Mouse (Mus musculus) adrenal gland, adult (tissue): ENCODE results near the gene Ptprd.
"Not testable (repeated sequence)": the region's sequence is repeated elsewhere in the genome, so short reads cannot be mapped to it uniquely, and the experiment has no call there.

Experiments used
- DNase-seq, 2 experiments: peaks; one replicate each; pipeline ENCODE4 v3.0.0; 2022 to 2023; ENCODE audit warnings: low spot score in 1 of 2; ENCODE audit not compliant: inconsistent age in 2 of 2

Ptprd gene

DNA sequence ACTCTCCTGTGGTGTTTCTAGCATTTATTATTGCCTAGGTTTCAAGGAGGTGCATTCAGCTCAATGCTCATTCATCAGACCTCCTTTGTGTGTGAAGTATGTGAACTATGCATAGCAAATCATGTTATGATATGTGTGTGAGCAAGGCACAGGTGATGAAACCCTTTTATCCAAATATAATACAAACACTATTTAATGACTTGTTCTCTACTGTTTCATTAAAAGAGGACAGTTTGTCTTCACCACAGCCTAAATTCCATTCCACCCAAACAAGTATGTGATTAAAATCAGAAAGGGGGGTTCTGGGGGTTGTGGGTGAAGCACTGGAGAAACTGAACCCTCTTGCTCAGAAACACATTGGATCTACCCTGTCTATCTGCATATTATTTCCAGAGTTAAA, 1752.1 kb downstream of the Ptprd start:
- DNase-seq = no peak

DNA sequence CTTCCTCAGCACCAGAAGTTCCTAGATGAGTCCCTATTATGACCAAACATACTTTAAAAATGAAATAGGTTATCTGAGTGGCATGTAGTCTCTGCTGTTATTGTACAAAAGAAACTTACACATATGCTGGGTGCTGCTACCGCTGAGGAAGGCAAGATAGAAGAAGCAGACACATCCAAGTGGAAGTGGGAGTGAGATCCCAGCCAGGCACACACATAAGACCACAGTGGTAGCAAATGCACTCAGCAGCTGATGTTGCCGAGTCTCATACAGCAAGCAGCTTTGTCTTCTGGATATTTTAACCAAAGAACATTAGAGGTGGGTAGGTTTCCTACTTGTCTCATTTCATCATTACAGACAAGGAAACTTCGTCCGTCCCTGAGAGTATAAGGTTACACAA, 1759.5 kb downstream of the Ptprd start:
- no peak for DNase-seq

DNA sequence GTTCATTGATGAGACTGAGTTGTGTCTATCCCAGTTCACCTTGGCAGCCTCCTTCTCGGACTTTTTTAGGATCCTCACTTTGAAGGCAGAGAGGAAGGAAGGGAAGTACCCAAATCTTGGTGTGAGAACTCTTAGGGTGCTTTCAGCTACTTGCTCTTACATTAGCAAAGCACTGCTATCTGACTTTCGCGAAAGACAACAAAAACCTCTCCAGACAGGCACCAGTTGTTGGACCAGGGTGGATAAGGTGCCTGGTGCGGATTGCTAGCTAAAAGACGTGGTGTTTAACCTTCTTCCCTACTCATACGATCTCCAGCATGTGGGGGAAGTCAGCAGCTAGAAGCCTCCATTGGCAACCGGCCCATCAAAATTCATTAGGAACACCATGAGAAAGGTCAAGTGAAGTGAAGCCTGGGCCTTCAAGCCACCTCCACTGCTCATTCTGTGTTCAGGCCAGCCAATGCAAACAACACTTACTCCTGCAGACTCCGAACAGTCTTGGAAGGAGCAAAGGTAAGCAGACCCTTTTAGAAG, 1760.7 kb downstream of the Ptprd start:
- DNase-seq = peak; percentile 77 to 91

DNA sequence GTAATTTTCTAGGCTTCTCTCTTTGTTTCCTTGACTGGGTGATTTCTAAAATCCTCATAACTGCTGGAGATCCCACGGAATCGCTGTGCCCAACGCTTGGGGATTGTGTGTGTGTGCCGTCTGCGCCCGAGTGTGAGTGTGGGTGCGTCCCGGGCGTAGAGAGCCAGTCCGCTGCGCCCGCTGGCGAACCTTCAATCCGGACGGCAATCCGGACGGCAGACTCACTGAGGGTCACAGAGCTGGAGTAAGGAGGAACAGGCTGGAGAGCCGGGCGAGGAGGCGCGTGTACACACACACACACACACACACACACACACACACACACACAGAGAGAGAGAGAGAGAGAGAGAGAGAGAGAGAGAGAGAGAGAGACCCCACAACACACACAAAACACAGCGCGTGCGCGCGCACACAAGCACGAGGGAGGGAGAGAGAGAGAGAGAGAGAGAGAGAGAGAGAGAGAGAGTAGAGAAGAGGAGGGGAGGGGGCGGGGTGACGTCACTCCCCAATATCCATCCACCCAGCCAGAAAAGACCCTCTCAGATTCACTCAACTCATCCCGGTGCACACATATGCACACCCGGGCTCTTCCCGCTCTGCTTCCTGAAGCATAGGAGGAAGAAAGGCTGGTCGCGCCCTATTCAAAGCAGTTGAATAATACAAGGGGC, 1761.3 kb downstream of the Ptprd start:
- DNase-seq = peak; percentile 77 to 93

DNA sequence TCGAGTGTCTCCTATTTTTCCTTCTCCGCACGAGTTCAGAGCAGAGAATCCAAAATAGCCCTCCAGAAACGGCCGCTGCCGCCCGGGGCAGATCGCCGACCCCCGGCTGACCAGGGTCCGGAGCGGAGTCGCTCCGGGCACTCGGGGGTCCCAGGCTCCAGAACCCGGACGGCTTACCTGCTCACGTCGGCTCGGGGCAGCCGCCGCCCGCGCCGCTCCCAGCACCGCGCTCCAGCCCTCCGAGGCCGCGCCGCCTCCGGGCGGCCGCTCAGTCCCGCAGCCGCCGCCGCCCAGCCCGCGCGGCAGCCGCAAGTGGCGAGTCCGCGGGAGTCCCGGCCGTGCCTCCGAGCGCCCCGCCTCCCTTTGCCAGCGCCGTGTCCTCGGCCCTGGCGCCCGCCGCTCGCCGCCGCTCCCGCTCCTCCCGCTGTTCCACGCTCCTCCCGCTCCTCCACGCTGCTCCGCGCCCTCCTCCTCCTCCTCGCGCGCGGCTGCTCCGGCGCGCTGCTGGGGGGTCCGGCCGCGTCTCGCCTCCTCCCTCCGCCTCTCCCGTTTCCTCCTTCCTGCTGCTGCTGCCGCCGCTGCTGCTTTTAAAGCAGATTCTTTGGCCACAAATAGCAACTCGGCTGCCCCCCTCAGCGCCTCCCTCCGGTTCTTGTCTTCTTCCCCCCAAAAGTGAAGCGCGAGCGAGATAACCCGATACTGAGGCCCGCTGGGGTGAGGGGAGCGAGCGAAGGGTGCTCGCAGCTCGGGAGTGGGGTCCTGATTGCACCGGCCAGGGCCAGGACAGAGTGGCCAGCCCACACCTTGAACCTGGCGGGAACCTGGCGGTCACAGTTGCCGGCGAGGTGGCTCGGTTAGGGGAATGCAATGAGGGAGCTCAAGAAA, 1762.1 kb downstream of the Ptprd start:
- DNase-seq = peak; percentile 86 to 94

DNA sequence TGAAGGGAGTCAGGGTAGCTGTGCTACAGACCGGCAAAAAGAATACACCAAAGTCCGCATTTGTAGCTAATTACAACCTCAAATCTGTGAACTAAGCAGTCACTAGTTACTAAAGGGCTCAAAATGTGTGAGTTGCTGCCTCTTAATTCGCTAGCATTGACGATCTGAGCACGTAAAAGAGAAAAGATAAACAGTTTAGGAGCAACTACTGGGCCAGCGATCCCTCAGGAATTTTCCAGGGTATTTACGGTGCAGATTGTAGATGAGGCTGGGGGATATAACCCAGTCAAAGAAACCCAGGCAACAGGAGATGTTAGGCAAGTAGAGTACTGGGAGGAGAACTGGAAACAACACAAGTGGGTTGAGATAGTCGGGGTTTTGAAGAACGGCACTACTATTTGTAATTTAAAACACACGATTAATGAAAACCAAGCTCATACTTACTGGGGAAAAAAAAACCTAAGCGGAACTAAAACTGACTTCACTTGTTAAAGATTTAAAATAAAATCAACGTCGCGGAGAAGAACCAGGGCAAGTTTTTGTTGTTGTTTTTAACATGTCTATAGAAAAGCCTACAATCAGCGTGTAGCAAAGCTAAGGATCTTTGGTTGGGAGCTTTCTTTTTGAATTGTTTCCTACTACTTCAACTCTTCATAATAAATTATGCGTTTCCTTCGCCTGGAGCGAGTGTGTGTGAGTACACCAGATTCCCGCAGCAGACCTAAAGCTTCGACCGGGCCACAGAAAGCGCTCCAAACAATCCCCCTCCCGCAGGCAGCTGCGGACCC, 1762.9 kb downstream of the Ptprd start:
- DNase-seq = peak in 1 of 2 experiments; percentile 84

DNA sequence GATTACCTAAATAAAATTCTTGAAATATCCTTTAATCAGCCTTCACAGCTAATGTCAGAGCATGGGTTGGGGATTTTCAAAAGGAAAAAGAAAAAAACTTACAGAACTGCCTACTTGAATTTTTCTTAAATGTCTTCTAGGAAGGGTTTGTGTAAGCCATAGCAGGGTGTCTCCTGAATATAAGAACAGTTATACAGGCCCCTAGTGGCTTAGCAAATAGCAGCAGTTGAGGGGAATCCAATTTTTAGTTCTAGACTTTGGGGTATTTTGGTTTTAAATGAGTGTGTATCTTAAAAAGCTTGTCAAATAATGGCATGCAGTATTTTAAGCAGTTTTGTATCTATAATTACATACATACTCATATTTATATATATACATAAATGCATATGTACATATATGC, 1764.4 kb downstream of the Ptprd start:
- DNase-seq = no peak

DNA sequence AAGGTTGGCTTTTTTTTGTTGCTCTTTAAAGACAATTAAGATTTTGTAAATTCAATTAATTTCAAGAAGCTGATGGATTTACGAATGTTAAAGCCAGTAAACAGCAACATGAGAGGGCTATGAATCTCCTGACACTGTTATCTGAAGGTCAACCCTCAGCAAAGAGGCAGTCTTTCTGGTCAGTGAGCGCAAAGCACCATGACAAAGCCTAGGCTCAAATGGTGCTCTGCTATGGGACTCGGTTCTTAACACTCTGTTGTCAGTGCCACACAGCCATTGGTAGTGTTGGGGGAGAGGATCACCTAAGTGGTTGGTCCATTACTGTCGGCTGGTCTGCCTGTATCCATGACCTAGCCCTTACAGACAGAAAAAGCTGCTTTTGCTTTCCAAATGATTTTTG, 1767.0 kb downstream of the Ptprd start:
- DNase-seq = peak in 1 of 2 experiments; percentile 77

DNA sequence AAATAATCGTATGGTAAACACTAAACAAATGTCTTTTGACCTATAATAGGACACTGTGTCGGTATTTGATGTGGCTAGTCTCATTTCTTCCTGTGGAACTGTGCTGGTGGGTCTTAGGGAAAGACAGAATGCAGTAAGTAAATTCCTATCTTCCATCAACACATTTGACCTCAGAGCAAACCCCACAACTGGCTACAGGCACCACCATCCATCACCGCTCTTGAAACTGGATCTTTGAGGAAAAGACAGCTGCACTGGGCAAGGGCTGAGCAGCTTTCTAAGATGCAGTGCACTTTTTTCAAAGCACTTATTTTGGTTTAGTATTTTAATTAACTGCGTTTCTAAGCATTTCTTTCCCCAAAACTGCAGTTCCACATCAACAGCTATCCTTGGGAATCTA, 1768.2 kb downstream of the Ptprd start:
- DNase-seq = no peak

DNA sequence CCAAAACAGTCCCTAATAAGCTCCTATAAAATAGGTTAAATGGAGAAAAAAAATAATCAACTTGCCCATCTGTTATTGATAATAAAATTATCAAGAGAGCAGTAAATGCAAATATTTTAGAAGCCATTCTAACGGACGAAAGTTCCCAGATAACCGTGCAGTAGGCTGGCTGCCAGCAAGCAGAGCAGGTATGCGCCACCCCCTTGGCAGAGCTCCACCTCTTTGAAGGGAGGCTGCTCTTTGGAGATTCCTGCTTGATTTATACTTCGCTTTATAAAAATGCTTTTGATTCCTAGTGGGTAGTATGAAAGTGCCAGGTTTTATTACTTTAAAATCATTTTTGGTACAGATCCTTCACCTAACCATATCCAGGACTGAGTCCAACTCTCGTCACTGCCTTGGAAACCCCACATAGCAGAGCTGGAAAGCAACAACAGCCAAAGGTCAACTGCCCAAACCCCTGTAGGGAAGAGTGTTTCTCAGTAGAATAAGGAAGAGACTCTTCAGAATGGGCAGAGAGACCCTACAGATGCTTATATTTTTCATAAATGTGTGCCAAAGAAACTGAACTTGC, 1770.9 kb downstream of the Ptprd start:
- DNase-seq = peak; percentile 82 to 92

DNA sequence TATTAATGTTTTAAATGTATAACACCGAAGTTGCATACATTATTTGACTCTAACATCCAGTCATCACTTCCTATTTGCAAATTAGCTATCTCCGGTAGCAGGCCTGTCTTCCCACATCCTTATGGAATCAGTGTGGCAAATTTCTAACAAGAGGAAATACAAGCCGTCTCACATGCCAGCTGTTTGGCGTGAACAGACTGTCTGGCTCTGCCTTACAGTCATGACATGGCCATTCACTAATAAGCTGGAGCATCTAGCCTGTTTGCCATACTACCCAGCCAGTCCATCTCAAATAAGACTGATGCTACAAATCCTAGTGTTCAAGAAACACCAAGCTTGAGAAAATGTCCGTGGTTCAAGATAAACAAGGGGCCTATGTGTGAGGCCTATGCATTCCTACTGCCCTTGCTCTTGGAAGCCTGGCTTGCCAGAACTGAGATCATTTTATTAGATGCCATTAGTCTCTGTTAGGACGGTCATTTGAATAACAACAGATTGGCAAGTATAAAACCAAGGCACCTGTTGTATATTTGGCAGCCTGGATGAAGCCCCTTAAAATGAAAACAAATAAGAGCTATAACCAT, 1773.2 kb downstream of the Ptprd start:
- DNase-seq = no peak

DNA sequence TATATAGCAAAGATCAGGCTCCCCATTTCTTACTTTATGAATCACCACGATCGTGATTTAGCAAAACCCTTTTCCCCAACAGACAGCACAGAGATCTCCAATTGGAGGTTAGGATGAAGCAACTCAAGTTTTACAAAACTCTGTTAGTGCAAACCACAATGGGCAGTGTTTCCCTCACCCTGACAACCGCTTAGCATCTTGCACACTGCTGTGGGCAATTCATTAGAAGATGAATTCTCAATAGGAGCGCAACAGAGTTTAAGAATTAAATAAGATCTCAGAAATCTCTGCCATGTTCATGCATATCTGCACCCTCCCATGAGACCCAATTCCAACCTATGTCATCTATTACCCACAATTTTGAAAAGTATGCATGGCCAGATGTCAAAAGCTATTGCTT, 1773.7 kb downstream of the Ptprd start:
- DNase-seq = no peak

DNA sequence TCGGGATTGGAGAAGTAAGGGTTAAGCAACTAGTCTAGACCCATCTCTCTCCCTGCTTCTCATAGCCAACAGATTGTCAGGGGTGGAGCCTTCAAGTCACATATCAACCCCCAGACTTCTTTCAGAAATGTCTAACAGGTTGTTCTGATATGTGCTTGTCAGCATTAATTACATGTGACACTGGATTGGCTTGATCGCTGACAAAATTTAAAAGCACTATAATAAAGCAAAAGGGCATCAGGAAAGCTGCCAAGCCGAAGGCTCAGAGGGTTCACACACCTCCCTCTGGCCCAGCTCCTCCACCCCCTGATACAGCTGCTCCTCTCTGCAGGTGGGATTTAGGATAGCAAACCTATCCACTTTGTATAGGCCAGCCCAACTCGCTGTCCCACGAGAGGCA, 1775.8 kb downstream of the Ptprd start:
- no peak for DNase-seq

DNA sequence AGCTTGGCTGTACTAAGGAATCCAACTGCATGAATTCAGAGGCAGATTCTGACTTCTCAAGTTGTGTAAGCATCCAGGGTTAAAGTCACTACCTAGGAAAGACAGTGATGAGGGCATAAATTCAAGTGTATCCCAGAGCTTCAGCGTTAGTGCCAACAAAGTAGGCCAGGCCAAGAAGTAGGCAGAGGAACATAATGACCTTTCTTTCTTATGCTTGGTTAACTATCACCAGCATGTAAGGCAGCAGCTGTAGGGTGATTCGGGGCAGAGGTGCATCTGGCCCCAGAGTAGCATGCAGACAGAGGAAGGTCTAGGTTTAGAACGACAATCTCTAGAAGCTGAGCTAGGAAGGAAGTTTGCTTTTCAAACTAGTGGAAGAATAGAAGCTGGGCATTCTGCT, 1782.0 kb downstream of the Ptprd start:
- peak in 1 of 2 experiments; percentile 38 for DNase-seq

DNA sequence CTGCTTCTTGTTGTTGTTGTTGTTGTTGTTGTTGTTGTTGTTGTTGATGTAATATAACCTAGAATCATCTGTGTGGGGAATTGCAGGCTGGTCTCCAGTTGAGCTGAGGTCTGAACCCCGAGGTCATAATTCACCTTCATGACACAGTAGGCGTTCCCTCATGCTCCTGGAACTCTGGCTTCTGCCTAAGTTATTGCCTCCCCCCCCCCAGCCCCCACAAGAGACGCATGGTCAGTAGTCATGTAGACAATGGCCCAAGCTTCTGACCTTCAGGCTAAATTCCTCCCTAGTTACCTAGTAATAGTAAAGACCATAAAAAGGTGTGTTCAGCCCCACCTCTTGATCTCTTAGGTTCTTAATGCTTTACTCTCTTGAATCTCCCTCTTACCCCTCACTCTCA, 1784.7 kb downstream of the Ptprd start:
- not testable (repeated sequence) for DNase-seq

DNA sequence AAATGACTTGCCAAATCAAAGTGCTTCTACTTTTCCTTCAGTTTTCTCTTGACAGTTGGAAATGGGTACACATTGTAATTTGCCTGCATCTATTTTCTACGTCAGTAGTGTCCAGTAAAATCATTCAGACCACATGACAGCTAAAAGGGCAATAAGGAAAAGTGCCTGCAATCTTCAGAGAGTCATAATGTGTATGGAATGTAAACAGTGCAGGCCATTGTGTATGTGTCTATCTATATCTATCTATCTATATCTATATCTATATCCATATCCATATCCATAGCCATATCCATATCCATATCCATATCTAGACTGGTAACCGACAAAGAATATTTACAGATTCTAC, 1786.6 kb downstream of the Ptprd start:
- no peak for DNase-seq

DNA sequence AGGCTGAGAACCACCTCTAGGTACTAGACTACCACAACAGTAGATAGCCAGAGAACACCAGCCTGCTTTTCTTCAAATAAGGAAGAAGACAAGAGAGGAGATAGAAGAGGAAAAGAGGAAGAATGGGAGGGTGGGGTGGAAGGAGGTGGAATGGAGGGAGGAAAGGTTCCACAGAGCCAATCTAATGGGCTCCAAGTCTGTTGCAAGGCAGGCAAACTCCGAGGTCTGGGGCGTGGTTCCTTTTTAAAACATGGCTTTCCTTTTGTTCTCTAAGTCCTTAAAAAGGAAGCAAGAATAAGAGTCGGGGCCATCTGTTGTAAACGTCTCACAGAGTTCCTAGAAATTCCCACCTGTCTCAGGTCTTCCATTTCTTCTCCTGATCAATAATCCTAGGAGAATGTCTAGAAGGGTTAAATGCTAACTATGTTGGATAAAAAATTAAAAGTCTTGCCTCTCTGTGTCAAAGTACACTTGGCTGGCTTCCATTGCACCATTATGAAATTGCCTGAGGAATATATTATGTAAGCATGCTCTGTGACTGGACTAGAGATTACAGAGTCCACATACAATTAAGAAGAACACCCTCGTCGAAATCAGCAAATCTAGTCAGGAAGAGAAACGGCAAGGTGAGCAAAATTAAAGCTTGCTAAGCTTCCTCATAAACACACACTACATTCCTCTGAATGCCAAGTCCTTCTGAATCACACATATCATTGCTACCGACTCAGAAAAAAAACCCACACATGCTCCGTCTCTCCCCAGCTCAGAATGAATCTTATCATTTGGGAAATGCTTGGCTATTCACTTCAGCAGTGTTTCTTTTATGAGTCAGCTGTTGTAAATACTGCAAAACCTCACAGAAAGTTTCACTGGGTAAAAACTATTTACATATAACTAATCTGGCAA, 1787.2 kb downstream of the Ptprd start:
- peak; percentile 33 to 89 for DNase-seq

DNA sequence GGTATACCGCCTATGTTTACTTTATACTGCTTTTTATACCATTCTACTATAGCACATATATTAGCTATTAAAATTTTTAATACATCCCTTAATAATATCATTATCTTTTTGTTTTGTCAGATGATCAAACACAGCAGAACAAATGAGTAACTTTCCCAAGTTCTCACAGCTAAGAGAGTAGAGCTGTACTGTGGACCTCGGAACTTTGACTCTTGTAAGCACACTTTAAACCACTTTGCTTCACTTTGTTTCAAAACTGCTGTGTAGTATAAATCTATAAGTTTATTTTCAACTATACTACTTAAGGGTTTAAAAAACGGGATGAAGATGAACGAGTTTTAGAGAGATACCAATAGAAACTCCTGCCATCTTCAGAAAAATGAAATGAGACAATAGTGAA, 1789.6 kb downstream of the Ptprd start:
- no peak for DNase-seq

DNA sequence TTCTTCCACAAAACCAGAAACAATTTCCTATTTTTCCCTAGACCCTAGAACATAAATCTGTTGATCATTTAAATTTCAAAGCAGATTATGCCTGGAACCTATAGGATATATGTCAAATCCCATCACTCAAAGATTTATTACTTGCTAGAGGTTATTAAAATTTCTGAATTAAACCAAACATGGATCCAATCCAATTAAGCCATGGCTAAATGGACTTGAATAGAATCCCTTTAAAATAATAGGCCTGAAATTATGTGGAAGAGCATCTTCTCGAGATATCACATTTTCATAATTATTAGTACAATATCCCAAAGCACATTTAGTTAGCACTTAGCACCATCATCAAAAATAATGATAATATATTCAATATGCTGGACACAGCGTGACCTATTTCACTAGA, 1792.1 kb downstream of the Ptprd start:
- DNase-seq = no peak

DNA sequence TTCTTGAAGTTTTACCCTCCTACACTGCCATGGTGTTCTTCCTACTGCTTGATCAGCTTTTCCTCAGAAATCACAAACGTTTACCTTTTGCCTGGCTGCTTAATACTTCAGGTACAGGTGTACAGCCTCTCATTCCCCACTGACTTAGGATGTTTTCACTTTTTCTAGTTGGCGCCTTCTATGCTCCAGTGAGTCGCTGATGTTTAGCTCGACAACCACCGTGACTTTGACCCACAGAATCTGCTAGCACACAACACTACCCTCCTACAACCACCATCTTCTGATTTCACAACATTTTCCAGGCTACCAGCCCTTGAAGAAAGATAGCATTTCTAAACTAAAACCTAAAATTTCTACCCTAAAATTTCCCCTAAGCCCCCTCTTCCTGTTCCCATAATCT, 1794.1 kb downstream of the Ptprd start:
- DNase-seq = no peak
